Mouse (Mus musculus) liver, adult 2 months (tissue): ENCODE data around the gene Ccsap. TPM values are rescaled to one million over a fixed set of nuclear protein-coding genes. Genes with fewer than 3 reads are reported as not detected.

Source experiments
- DNase-seq: peaks from one replicate; pipeline ENCODE4 v3.0.0-alpha.2; 2011; ENCODE audit warnings: low read depth, low spot score; ENCODE audit errors: extremely low read depth
- H3K27ac ChIP-seq: fragments of 200-500 bp; replicated peaks from 2 replicates; pipeline ENCODE4 v1.5.1; 2012; ENCODE audit warnings: low read depth, mild to moderate bottlenecking, control low read depth, inconsistent platforms, low read length; ENCODE audit not compliant: insufficient read depth
- H3K27me3 ChIP-seq: fragments of 200-500 bp; 2 replicates; pipeline ENCODE4 v1.6.1; 2012; ENCODE audit warnings: mild to moderate bottlenecking, moderate library complexity, low read length, inconsistent platforms; ENCODE audit not compliant: control insufficient read depth, insufficient read depth
- H3K36me3 ChIP-seq: fragments of 200-500 bp; 2 replicates; pipeline ENCODE4 v1.6.1; 2012; ENCODE audit warnings: low read length, inconsistent platforms; ENCODE audit not compliant: control insufficient read depth, insufficient read depth
- H3K4me1 ChIP-seq: fragments of 200-500 bp; 2 replicates; pipeline ENCODE4 v1.6.1; 2011; ENCODE audit warnings: low read length; ENCODE audit not compliant: control insufficient read depth, insufficient read depth
- H3K4me3 ChIP-seq: fragments of 200-500 bp; 2 replicates; pipeline ENCODE4 v1.5.1; 2011; ENCODE audit warnings: low read depth, mild to moderate bottlenecking, control low read depth, low read length, moderate library complexity; ENCODE audit not compliant: insufficient read depth
- H3K79me2 ChIP-seq: fragments of 200-500 bp; 2 replicates; pipeline ENCODE4 v1.6.1; 2012; ENCODE audit warnings: inconsistent platforms, mild to moderate bottlenecking, low read length, moderate library complexity; ENCODE audit not compliant: control insufficient read depth, insufficient read depth
- H3K9ac ChIP-seq: fragments of 200-500 bp; 2 replicates; pipeline ENCODE4 v1.6.1; 2012; ENCODE audit warnings: low read depth, mild to moderate bottlenecking, control low read depth, inconsistent platforms, low read length
- CTCF ChIP-seq: fragments of 200-500 bp; IDR thresholded peaks from 2 replicates; pipeline ENCODE4 v1.5.1; 2011; ENCODE audit warnings: low read depth, low read length, control low read depth
- POLR2A ChIP-seq: fragments of 200-500 bp; IDR thresholded peaks from 2 replicates; pipeline ENCODE4 v1.6.1; 2011; ENCODE audit warnings: low read length, control low read depth; ENCODE audit not compliant: insufficient read depth; ENCODE audit errors: extremely low read depth
- WGBS: fragments of 180-500 bp; shearing (Covaris S2); methylation state at CpG from one replicate; pipeline ENCODE4 v1.1.7; 2018; 5-methylcytosine and 5-hydroxymethylcytosine counted together
- polyA plus RNA-seq: library from polyadenylated mRNA; depleted of rRNA; stranded (reverse); fragments of >200 nt; gene quantifications from 2 replicates; pipeline ENCODE4 v1.2.3, GENCODE M21; 2012
- total RNA-seq: library from RNA; depleted of rRNA; stranded (reverse); fragments of >200 nt; gene quantifications from 2 replicates; pipeline ENCODE4 v1.2.3, GENCODE M21; 2014

Gene Ccsap
- total and polyA plus RNA-seq, 2 experiments: 0.09 to 0.12 TPM

DNA sequence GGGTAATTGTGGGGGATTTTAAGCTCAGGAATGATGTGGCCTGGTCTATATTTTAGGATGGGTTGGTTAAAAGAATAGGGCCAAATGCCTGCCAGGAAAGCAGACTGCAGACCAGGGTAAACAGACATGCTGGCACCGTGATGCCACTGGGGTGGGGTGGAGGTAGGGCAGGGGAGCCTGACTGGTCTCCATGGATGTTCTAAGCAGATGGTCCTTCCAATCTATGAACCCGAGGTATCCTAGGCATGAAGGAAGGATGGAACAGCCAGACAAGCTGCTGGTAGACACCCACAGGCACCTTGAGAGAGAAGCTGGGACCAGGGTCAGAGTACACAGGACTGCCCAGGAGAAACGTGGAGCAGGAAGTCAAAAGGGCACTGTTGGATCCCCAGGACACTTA is 12.5 kb downstream of the Ccsap start:
- no peak overlapping the region for H3K9ac ChIP-seq
- no peaks in the 10 kb centered on the region for H3K4me1 ChIP-seq
- no peak for DNase-seq
- no peaks in the 10 kb centered on the region for H3K27me3 ChIP-seq
- TF ChIP-seq POLR2A (no peak), CTCF (no peak)
- H3K4me3 ChIP-seq: no peak overlapping the region
- H3K79me2 ChIP-seq: no peaks in the 10 kb centered on the region
- no peak overlapping the region for H3K27ac ChIP-seq
- no peaks in the 10 kb centered on the region for H3K36me3 ChIP-seq
- WGBS: 30% methylated on average over 3 of the region's 3 CpGs

DNA sequence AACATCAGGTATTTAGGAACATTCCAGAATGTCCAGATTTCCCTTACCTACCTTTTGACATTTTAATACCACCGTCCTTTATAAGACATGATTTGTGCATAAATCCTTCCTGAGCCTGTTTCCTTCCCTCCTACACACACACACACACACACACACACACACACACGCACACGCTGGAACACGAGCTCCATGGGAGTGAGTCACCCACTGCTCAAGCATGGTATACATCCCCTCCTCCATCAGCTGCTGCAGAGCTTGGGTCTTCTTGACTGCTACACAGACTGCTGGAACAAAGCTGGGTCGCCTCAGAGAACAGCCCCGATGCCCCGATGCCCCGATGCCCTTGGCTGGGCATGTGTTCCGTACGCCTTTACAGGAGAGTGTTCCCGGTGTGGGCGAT is 13.5 kb downstream of the Ccsap start:
- no peaks in the 10 kb centered on the region for H3K27me3 ChIP-seq
- H3K79me2 ChIP-seq: no peaks in the 10 kb centered on the region
- 91% methylated on average over 12 of the region's 12 CpGs for WGBS
- DNase-seq: no peak
- H3K27ac ChIP-seq: no peak overlapping the region
- no peak overlapping the region for H3K9ac ChIP-seq
- no peaks in the 10 kb centered on the region for H3K36me3 ChIP-seq
- H3K4me3 ChIP-seq: no peak overlapping the region
- H3K4me1 ChIP-seq: no peaks in the 10 kb centered on the region
- TF ChIP-seq CTCF (no peak), POLR2A (no peak)

DNA sequence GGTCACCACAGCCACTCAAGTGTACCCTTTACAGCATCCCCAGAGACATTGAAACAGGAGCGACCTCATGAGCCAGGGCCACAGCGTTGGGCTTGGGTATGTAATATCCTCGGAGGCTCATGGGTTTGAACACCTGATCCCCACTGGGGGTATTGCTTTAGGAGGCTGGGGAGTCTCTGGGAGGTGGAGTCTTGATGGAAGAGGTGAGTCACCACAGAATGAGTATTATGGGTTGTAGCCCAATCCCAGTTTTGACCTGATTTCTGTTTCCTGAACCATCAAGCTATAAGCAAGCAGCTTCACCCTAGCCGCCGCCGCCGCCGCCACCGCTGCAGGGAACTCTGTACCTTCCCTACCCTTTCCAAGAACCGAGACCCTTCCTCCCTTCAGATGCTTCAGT is 14.0 kb downstream of the Ccsap start:
- TF ChIP-seq CTCF (no peak), POLR2A (no peak)
- H3K79me2 ChIP-seq: no peaks in the 10 kb centered on the region
- DNase-seq: no peak

DNA sequence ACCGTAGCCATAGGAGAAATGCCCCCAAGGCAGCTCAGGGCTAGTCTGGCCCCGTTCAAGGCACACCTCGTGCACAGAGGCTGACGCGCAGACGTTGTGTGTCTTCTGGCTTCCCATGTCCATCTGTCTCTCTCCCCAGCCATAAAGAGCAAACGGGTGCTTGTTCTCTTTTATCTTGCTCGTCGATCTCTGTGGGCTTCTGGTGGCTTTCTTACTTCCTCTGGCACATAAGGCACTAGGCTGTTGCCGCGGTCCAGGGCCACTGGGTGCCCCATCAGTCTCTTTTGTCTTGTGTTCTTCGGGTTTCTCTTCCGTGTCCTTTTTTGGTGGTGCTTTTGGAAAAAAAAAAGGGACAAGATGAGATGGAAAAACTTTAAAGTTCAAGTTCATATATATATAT is 14.9 kb downstream of the Ccsap start:
- H3K27me3 ChIP-seq: no peaks in the 10 kb centered on the region
- no peaks in the 10 kb centered on the region for H3K4me1 ChIP-seq
- H3K9ac ChIP-seq: no peak overlapping the region
- no peak for DNase-seq
- H3K79me2 ChIP-seq: no peaks in the 10 kb centered on the region
- H3K4me3 ChIP-seq: no peak overlapping the region
- H3K27ac ChIP-seq: no peak overlapping the region
- 90% methylated on average over 13 of the region's 13 CpGs for WGBS
- no peaks in the 10 kb centered on the region for H3K36me3 ChIP-seq
- no peak for TF ChIP-seq CTCF
- TF ChIP-seq POLR2A: no peak

More for the DNA sequence above, 14.0 kb downstream of the Ccsap start:
- no peaks in the 10 kb centered on the region for H3K36me3 ChIP-seq
- no peak overlapping the region for H3K4me3 ChIP-seq
- H3K9ac ChIP-seq: no peak overlapping the region
- WGBS: 93% methylated on average over 10 of the region's 10 CpGs
- H3K4me1 ChIP-seq: no peaks in the 10 kb centered on the region
- H3K27me3 ChIP-seq: no peaks in the 10 kb centered on the region
- no peak overlapping the region for H3K27ac ChIP-seq

DNA sequence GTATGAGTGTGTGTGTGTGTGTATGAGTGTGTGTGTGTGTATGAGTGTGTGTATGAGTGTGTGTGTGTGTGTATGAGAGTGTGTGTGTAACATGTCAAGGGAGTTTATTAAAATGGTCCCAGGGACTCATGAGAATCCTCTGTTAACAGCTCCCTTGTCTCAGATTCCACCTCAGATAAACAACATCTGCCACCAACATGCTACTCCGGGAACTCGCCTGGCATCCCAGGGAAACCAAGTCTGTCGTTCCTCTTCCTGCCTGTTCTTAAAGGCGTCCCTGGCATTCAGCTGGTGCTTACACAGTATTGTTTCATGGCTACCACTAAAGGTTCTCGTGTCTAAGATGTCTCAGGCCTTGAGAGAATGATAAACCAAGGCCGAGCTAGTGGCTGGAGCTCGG is 15.7 kb downstream of the Ccsap start:
- no peaks in the 10 kb centered on the region for H3K79me2 ChIP-seq
- no peaks in the 10 kb centered on the region for H3K36me3 ChIP-seq
- no peak overlapping the region for H3K27ac ChIP-seq
- no peak overlapping the region for H3K4me3 ChIP-seq
- DNase-seq: no peak
- no peaks in the 10 kb centered on the region for H3K4me1 ChIP-seq
- 90% methylated on average over 7 of the region's 7 CpGs for WGBS
- H3K27me3 ChIP-seq: no peaks in the 10 kb centered on the region
- H3K9ac ChIP-seq: no peak overlapping the region
- no peak for TF ChIP-seq POLR2A
- TF ChIP-seq CTCF: no peak

DNA sequence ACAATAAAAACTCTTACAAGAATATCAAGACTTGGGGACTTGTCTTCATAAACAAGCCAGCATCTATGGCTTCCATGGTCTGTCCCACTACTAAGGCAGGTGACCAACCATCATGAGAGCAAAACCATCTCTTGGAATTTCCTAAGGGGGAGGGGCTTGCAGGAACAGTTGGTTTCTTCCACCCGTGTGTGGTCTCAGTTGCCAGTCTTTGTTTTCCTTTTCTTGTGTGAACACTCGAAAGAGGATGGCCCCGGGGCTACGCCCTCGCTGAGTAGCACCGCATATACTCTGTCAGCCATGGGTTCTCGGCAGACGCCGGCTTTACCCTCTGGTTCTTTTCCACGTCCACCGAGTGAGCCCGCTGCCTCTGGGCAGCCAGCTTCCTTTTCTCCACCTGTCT is 17.9 kb downstream of the Ccsap start:
- no peak for DNase-seq
- no peak overlapping the region for H3K9ac ChIP-seq
- peaks cover under 1% of the 10 kb centered on the region; the same call in 1 of the 2 replicates for H3K36me3 ChIP-seq
- no peaks in the 10 kb centered on the region for H3K27me3 ChIP-seq
- no peak overlapping the region for H3K27ac ChIP-seq
- H3K79me2 ChIP-seq: no peaks in the 10 kb centered on the region
- H3K4me1 ChIP-seq: no peaks in the 10 kb centered on the region
- no peak for TF ChIP-seq POLR2A
- TF ChIP-seq CTCF: no peak
- WGBS: 88% methylated on average over 12 of the region's 12 CpGs
- no peak overlapping the region for H3K4me3 ChIP-seq
